Mouse (Mus musculus): ENCODE measurements at regions not wholly inside any gene's neighbourhood (a gene's known extent, or its start where the extent isn't known, plus 50 kb on each side); places are given as distances from the start of the nearest gene placed in this dataset.

DNA sequence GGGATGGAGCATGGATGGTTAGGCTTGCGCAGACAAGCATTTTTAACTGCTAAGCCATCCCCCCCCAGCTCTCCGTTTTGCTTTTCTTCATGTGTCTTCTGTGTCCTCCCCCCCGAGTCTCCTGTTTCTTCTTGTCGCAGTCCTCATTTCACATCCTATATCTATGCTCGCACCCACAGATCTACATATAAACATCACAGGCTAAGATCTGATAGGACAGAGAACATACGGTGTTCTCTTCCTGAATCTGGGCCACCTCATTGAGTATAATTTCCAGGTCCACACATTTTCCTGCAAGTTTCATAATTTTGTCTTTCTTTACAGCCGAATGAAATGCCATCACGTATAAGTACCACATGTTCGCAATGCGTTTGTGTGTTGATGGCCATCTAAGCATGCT, 168.7 kb downstream of the Zfp36l1 start:
- DNase-seq (ENCODE audit: low spot score in 2 of 2) = no peak

DNA sequence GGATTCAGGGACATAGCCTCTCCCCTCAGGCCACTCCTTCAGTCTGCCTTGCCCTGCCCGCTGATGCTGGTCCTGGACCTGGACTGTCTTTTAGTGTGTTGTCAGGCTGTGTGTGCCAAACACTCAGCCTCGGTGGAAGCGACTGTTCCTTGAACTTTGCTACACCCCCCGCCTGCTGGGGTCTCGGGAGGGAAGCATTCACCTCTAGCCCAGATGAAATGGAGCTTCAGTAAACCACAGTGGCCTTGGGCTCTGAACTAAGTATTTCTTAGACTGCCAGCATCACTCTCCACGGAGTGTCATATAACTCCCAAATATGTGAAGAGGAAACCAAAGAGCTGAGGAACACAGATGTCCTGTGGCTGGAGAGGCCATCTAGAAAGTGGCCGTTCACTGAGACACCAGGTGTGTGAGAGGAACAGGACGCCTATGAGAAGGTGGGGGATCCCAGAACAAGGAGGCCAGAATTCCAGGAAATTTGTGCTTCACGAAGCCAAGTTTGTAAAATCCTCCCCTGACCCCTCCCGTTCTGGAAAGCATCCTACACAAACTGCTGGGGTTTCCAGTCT, 170.2 kb downstream of the Zfp36l1 start:
- no peak for DNase-seq (ENCODE audit: low spot score in 2 of 2)

DNA sequence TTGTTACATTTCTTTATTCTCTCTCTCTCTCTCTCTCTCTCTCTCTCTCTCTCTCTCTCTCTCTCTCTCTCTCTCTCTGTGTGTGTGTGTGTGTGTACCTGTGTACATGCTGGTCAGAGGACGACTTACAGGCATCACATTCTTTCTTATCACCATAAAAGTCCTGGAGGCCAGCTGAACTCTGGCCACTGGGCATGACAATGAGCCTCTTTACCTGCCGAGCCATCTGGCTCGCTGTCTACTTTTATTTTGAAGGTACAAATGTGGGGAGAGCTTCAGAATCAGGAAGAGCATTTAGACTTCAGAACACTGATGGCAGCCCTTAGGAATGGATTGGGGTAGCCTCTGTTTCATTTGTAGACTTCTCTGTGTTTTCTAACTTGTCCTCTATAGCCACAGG, 171.0 kb downstream of the Zfp36l1 start:
- no peak for DNase-seq (ENCODE audit: low spot score in 2 of 2)

DNA sequence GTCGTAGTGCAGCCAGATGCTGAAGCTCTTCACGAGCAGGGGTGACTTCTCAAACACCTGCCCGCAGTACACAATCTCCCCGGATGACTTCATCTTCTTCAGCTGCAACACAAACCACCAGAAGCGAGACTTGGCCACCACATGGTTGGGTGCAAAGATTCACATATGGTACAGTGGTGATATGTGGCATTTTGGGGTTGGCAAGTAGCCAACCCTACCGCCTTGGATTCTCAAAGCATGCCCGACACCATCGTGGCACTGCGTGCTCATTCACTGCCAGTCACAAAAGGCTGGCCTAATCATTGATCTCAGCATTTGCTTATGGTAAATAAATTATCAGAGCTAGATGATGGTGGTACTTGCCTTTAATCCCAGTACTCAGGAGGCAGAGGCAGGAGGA, 173.4 kb downstream of the Zfp36l1 start:
- DNase-seq (ENCODE audit: low spot score in 2 of 2) = no peak

DNA sequence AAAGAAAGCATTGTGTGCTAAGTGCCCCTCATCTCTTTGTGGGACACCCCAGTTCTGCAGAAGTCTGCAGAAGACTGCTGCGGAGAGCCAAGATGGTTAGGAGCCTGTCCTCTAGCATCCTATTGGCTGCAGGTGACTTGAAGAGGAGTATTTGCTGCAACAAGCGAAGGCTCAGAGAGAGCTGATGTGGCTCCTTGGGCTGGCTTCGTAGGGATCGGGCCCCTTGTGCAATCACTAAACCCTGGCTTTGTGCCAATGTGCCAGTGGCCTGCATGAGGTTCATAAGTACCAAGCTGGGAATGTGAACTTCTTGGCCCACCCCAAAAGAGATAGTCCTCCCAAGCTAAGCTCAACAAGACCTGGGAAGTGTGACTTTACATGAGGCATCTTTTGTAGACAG, 174.9 kb downstream of the Zfp36l1 start:
- DNase-seq (ENCODE audit: low spot score in 2 of 2) = no peak

DNA sequence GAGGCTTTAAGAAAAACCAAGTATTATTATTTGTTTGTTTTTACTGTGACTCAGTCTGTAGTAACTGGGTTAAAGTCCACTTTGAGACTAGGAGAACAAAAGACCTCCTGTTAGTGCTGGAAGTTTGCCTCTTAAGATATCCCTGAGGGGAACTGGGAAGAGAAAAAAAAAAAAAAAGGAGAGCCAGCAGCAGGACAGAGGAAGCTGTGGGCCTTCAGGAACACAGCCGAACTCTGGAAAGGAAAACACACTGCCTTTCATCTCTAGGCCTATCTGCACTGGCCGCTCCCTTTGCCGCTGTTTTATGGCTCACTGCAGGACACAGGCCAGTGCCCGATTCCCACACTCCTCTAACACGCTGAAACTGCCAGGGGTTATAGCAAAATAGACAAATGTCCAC, 176.1 kb downstream of the Zfp36l1 start:
- no peak for DNase-seq (ENCODE audit: low spot score in 2 of 2)

DNA sequence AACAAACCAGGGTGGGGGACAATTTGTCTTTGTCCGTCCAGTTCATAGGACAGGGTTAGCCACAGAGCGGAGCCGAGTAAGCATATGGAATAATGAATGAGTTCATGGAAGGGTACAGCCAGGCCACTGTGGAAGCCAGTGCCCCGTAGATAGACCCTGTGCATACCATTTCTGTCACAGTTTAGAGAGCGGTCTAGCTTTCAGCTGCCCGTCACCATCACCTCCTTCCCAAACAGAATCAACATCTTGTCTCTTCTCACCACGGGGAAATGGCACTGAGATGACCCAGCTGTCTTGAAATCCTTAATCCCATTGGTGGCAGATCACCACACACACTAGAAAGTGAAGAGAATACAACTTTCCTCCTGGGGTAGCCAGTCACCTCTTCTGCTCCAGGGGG, 178.7 kb downstream of the Zfp36l1 start:
- no peak for DNase-seq (ENCODE audit: low spot score in 2 of 2)

DNA sequence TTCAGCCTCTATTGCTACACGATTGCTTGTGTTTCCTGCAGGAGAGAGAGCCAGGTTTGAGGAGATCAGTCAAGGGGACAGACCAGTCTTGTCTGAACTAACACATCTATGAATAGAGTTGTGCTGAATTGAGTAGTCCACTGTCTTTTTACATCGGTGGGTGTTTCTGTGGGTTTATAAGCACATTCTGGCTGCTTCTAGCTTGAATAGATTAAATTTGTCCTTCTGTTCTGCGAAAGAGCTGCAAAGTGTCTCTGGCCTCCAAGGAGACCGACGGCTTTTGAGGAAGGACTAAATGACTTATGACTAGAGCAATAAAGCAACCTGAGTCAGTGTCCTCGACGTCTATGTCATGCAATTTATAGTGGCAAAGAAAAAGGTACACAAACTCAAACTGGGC, 179.9 kb downstream of the Zfp36l1 start:
- DNase-seq (ENCODE audit: low spot score in 2 of 2) = no peak

DNA sequence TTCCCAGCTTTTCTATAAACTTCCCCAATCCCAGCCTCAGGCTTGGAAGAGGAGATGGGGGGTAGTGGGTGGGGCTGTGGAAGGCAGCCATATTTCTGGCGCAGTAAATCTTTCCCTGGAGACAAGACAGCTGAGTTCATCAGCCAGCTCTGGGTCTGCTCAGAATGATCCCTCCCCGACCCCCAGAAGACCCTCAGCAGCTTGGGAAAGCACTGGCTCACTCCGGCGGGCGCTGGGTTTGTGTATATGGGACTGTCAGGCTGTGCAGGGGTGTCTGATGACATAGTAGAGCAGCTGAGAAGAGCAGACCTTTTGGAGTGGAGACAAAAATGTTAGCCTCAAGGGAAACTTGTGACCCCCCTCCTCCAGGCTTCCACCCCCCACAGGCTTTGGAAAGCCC, 181.4 kb downstream of the Zfp36l1 start:
- DNase-seq (ENCODE audit: low spot score in 2 of 2) = no peak

DNA sequence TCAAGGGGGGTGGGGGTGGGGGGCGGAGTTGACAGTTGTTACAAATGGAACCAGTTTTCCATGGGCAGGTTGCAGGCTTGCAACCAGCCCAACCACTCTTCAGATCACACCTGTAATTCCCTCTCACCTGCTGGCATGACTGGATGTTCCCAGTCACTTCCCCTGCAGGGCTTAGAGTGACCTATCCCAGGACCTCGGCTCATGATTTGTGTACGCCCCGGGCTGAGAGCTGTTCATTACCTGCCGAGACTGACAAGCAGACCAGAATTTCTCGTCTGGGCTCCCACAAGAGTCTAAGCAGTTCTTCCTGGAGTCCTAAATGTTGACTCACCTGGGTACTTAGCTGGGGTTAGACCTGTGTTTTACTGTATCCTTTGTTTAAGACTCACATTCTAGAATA, 183.0 kb downstream of the Zfp36l1 start:
- no peak for DNase-seq (ENCODE audit: low spot score in 2 of 2)

DNA sequence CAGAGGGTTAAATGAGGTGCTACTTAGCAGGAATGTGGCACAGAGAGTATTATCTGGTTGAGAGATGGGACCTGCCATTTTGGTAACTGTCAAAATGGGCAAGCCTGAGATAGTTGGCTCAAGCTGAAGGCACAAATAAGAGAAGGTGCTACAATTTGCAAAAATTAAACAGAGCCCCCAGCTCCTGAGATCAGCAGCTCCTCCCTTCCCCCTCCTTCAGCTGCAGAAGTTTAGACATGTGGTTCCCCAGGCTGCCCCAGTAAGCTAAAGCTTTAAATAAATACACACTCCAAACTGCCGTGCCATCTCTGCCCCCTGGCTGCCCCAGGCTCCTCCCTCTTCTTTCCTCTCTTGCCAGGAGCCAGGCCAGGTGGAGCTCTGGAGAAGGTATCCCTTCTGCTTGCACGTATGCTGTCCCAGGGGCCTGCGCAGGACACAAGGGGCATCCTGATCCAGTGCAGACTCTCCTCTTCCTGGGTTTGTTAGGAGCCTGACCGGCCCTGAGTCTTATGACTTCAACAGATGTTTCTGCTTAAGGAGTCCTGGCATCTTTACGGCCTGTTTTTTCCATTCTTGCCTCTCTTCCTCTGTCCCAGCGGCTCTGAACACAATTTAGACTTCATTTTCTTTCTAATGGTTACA, 184.0 kb downstream of the Zfp36l1 start:
- DNase-seq (ENCODE audit: low spot score in 2 of 2) = no peak

DNA sequence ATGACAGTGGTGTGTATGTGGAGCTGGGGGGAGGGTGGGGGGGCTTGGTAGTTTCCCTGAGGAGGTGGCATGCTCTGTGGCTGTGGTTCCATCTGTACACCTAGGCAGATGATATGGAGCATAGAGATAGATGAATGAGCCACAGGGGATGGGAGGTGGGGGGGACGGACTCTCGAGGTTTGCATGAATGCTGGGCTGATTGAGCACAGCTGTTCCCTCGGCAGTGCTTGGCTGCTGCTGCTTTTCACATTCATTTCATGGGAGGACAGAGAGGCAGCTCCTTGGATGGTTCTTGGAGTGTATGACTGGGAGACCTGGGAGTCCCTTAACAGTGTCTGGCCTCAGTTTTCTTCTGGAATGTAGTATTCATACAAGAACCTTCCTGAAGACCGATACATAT, 184.5 kb downstream of the Zfp36l1 start:
- DNase-seq (ENCODE audit: low spot score in 2 of 2) = no peak

DNA sequence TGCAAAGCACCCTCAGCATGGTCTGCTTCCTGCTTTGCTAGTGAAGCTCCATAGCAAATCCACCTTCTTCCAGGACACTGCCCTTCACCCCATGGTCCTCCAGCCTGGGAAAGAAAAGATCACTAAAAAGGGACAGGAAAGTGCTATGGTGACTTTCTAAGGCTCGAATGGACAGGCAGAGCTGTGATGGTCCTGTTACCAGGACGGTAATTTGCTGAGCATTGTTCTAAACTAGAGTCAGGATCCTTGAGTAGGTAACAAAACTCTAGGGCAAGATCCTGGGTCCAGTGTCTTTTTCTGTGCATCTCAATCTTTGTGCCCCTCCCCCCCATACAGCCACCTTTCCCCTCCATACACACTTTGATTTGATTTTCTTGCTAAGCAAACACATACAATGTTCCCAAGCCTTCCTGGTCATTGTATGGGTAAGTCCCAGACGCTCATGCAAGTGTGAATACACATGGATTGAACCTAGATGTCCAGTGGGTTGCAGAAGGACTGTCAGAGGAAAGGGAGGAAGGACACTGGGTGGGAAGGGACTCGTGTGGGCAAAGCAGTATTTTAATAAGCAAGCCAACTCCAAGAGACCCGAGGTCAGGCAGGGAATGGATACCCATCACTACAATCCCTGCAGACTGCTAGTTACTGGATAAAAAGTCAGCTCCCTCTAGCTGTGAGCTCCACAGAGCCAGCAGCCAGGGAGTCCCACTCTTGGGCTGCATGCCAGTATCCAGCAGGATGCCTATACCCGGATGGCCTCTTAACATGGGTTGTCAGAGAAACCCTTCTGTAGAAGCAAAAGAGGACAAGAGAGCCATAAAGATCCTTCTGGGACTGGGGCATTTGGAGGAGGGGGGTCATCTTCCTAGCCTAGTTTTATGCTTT, 186.9 kb downstream of the Zfp36l1 start:
- DNase-seq (ENCODE audit: low spot score in 2 of 2) = no peak

DNA sequence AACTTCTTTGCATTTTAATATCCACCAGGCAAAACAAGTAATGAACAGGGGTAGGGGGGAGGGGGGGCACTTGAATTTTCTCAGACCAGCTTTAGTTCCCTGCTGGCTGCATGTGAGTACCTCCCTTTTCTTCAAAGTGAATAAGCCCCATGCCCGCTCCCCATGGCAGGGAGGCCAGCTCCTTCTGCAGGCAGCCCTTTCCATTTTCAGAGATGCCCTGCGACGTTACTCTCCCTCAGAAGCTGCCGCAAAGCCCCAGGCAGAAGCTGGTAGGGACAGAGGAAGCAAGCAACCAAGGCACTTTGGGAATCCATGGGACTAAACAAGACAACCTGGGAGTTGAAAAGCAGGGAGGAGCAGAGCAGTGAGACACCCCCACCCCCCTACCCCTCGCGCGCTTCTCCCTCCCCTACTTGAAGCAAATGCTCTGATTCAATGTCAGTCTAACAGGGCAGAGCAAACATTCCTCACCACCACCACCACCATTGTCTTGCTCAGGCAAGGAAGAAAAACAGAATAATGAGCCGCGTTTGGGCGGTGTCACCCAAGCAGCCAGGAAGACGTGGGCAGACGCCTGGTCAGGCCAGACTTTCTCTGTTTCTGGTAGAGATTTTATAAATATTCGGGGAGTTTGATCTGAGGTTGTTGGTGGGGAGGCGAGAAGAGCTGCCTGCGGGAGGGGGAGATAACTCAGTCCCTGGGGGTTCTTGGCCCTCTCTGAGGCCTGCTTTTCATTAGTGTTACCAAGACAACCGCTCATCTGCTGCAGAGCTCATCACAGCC, 187.7 kb downstream of the Zfp36l1 start:
- DNase-seq (ENCODE audit: low spot score in 2 of 2) = no peak

DNA sequence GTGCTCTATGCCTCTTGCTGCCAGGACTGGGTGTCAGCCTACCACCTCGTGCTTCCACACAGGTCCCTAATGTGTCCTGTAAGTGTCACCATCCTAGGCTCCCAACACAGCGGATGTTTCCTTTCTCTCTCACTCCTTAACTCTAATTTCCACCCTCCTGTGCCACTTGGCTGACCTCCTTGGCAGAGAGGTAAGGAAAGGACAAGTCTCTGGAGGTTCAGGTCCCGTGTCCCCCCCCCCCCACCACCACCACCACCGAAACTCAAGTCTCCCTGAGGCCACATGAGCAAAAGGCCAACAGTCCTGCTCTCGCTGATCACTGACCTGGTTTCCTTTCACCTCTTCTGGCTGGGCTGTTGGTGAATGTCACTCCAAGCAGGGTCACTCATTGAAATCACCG, 189.0 kb downstream of the Zfp36l1 start:
- DNase-seq (ENCODE audit: low spot score in 2 of 2) = no peak

DNA sequence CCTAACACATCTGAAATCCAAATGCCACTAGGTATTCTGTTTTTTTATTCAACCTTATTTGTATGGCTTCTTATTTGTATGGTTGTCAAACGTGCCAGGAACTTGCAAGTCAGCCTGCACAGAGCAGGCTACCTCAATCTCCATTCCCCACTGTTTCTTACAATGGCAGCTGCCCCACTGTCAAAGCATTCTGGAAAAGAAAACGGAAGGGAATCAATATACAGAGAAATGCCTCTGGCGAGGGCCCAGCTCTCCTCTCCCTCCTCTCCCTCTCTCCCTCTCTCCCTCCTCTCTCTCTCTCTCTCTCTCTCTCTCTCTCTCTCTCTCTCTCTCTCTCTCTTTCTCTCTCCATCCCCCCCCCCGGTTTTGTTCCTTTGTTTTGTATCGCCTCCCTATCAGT, 191.0 kb downstream of the Zfp36l1 start:
- no peak for DNase-seq (ENCODE audit: low spot score in 2 of 2)

DNA sequence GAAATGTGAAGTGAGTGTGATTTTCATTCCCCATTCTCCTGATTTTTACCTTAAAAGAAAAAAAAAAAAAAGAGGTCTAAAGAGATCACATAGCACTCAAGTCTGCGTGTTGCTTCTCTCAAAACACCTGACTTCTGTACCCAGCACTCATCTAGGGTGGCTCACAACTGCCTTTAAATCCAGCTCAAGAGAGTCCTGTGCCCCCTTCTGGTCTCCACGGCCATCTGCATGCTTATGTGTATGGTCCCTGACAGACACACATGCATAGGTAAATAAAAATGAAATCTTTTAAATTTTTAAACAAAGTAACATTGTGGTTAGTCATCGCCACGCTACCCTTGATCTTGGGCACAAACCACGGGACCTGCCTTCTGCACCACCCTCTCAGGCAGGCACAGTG, 193.8 kb downstream of the Zfp36l1 start:
- peak in 1 of 2 experiments; percentile 10 for DNase-seq (ENCODE audit: low spot score in 2 of 2)

DNA sequence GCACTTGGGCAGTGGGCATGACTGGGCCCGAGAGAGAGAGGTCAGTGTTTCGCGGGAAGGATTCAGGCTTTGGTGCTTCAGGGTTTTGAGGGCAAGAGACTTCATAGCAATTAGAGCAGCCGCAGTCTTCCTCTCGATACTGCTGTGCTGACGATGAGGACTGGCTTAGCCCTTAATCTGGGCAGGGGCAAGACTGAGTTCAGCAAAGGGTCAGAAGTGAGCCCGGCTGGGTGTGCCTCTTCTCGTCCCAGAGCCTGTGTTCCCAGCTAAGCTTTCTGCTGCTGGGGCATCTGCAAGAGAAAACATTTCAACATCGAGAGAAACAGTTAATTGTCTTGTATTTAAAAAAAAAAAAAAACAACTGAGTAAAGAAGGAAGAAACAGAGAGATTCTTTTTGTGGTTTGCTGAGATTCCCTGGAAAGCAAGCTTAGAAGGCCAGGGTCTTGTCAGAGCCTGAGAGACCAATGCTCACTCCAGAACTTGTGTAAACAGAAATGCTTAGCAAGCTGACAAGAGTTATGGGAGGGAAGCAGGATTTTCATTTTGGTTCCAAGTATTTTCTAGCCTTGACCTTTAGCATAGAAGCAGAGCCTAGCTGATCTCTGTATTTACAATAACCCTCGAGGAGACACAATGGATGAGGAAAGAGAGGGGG, 195.1 kb downstream of the Zfp36l1 start:
- no peak for DNase-seq (ENCODE audit: low spot score in 2 of 2)

DNA sequence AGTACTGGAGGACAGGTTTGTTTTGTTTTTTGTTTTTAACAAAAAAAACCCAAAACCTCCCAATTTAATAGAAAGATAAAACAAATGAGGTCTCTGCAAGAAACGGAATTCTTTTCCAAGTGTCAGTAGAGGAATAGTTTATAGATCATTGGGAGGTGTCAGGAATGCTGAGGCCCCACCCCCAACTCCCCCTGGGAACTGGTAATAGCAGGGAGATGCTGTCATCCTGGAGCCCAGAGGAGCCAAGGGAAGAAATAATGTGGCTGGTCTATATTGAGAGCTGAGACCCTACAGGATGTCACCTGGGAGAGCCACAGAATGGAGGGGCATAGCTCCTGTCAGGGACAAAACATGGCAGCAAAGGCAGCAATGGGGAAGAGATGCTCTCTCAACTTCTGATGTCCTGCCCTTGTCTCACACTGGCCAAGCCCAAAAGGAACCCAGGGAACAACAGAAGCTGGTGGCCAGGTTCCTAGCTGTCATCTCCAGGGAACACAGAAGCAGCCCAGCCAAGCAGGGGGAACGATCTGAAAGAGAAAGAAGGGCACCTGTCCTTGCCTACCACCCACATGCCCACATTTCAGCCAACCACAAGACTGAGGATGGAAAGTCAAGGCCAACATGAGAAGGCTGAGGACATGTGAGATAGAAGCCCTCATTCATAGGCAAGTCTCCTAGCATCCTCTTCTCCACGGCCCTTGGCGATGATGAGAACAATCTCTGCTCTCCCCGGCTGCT, 195.7 kb downstream of the Zfp36l1 start:
- DNase-seq (ENCODE audit: low spot score in 2 of 2) = no peak

DNA sequence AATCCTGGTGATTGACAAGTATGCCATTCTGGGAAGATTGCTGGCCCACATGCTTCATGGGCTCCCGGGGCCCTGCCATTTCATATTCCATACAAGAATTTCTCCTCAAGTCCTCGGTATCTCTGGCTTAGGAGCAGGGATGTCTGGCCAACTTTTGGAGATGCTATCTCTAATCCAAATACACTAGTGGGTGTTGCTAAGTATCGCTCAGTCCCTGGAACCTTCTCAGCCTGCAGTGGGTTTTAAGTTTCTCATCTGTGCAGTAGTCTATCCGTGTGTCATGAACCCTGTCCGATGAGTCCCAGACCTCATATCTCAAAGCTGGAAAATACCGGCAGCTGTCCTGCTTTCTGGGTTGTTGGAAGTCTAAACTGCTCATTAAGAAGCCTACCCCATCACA, 198.9 kb downstream of the Zfp36l1 start:
- DNase-seq (ENCODE audit: low spot score in 2 of 2) = no peak
